Mouse (Mus musculus) liver, embryonic 14.5 days (tissue): Measurements from ENCODE around the gene Asgr1. TPM values are rescaled to one million over a fixed set of nuclear protein-coding genes. Genes with fewer than 3 reads are reported as not detected.

Experiments
- ATAC-seq: fragments of 200-750 bp; cut with Nextera tagmentation; 2 replicates; pipeline ENCODE4 v1.8.0; 2017; ENCODE audit warnings: moderate number of reproducible peaks, mild to moderate bottlenecking, moderate library complexity; ENCODE audit not compliant: insufficient read depth
- DNase-seq, 3 experiments: peaks; one replicate each; pipeline ENCODE4 v3.0.0-alpha.2; 2012 to 2013; ENCODE audit warnings: low read depth in 3 of 3, low spot score in 3 of 3
- H3K27ac ChIP-seq: fragments of 300-500 bp; sonication (generic); 2 replicates; pipeline ENCODE4 v1.5.1; 2014; ENCODE audit warnings: moderate library complexity, mild to moderate bottlenecking, control low read depth, inconsistent platforms
- H3K27me3 ChIP-seq: fragments of 300-500 bp; sonication (generic); 2 replicates; pipeline ENCODE4 v1.6.1; 2014; ENCODE audit warnings: mild to moderate bottlenecking, low read length, moderate library complexity; ENCODE audit not compliant: control insufficient read depth, insufficient read depth
- H3K36me3 ChIP-seq: fragments of 300-500 bp; sonication (generic); replicated peaks from 2 replicates; pipeline ENCODE4 v1.6.1; 2014; ENCODE audit warnings: low read depth; ENCODE audit not compliant: control insufficient read depth, insufficient read depth
- H3K4me1 ChIP-seq, 2 experiments: fragments of 200-500 bp in 1 of 2; fragments of 300-500 bp in 1 of 2; sonication (generic) in 1 of 2; replicated peaks; 2 replicates each; pipeline ENCODE4 v1.6.1; 2012 to 2014; ENCODE audit warnings: antibody characterized with exemption in 1 of 2, inconsistent platforms in 1 of 2, low read length in 1 of 2; ENCODE audit not compliant: control insufficient read depth in 2 of 2, insufficient read depth in 2 of 2
- H3K4me2 ChIP-seq: fragments of 300-500 bp; sonication (generic); 2 replicates; pipeline ENCODE4 v1.6.1; 2014; ENCODE audit warnings: low read depth, mild to moderate bottlenecking, control low read depth, moderate library complexity
- H3K4me3 ChIP-seq, 2 experiments: fragments of 200-500 bp in 1 of 2; fragments of 300-500 bp in 1 of 2; sonication (generic) in 1 of 2; 2 replicates each; pipeline ENCODE4 v1.5.1; 2012 to 2014; ENCODE audit warnings: low read depth in 2 of 2, low read length in 2 of 2, mild to moderate bottlenecking in 2 of 2, control low read depth in 1 of 2, inconsistent platforms in 1 of 2, moderate library complexity in 1 of 2; ENCODE audit not compliant: insufficient read depth in 1 of 2
- H3K9ac ChIP-seq: fragments of 300-500 bp; sonication (generic); replicated peaks from 2 replicates; pipeline ENCODE4 v1.6.1; 2014; ENCODE audit warnings: mild to moderate bottlenecking, control low read depth, moderate library complexity
- H3K9me3 ChIP-seq: fragments of 300-500 bp; sonication (generic); 2 replicates; pipeline ENCODE4 v1.6.1; 2016; ENCODE audit warnings: low read length, mixed read lengths; ENCODE audit not compliant: control insufficient read depth
- CTCF ChIP-seq: IDR thresholded peaks from 2 replicates; pipeline ENCODE4 v1.5.1; 2016; ENCODE audit warnings: antibody characterized with exemption, low read depth, control low read depth
- EP300 ChIP-seq: IDR thresholded peaks from 2 replicates; pipeline ENCODE4 v1.6.1; 2016; ENCODE audit warnings: antibody characterized with exemption, low read depth
- WGBS: fragments of 180-500 bp; shearing (Covaris S2); extraction: QIAGEN DNeasy Blood & Tissue Kit; methylation state at CpG from one replicate; pipeline ENCODE4 v1.1.7; 2014; ENCODE audit not compliant: insufficient replicate concordance; 5-methylcytosine and 5-hydroxymethylcytosine counted together
- polyA plus RNA-seq, 2 experiments: library from polyadenylated mRNA; depleted of rRNA in 1 of 2; stranded (reverse) in 1 of 2; unstranded in 1 of 2; fragments of >200 nt; fragmentation: Nextera tagmentation in 1 of 2; extraction: Ambion mirVana in 1 of 2; gene quantifications; 2 replicates each; pipeline versions ENCODE4 v1.2.1 to v1.2.3; 2012 to 2014

Gene Asgr1
- polyA plus RNA-seq (2012; rRNA removed): 1.3 TPM in 2 replicates
- polyA plus RNA-seq (2014; fragmentation: Nextera tagmentation; extraction: Ambion mirVana): 2.6 and 4.1 TPM in 2 replicates

DNA sequence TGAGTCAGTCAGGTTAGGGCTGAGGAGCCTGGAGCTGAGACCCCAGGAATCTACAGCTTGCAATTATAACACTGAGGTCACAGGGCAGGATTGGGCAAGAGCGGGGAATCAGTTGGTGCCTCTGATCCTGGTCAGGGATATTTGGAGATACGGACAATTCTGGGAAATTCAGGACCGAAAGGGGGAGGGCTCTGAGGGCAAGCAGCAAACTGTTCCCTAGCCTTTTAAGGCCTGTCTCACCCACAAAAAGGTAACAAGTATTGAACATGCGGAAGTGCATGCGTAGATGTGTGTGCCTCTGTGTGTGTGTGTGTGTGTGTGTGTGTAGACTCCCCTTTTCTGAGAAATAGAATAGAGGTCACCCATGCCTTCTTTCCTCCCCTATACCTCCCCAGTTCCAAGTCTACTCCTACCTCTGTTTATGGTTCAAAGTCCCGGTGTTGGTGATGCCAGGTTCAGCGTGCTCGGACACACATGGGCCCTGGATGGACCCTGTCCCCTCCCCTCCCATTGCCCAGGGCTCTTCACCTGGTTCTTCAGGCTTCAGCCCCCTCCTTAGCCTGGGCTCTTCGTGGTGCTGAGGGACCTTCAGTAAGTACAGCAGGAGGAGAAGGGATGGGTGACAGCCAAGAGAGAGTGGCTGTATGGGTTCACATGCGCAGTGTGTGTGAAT is at the start of gene Asgr1:
Asgr1 (plus strand) TSS at position 188 of the 673 bp plus-strand sequence.
- no peaks in the 10 kb centered on the region for H3K9me3 ChIP-seq
- no peak within 1 kb of the TSS for H3K27ac ChIP-seq
- H3K4me1 ChIP-seq: no peaks in the 10 kb centered on the region
- no peak within 1 kb of the TSS; the same call in 1 of the 2 replicates for H3K4me2 ChIP-seq
- ATAC-seq: peak; percentile 37
- WGBS: 67% methylated on average over 10 of the region's 10 CpGs
- H3K27me3 ChIP-seq: no peaks in the 10 kb centered on the region
- DNase-seq: no peak
- TF ChIP-seq CTCF: no peak
- TF ChIP-seq EP300: no peak
- H3K4me3 ChIP-seq: no peak within 1 kb of the TSS
- H3K9ac ChIP-seq: no peak within 1 kb of the TSS
- no peaks in the 10 kb centered on the region for H3K36me3 ChIP-seq

DNA sequence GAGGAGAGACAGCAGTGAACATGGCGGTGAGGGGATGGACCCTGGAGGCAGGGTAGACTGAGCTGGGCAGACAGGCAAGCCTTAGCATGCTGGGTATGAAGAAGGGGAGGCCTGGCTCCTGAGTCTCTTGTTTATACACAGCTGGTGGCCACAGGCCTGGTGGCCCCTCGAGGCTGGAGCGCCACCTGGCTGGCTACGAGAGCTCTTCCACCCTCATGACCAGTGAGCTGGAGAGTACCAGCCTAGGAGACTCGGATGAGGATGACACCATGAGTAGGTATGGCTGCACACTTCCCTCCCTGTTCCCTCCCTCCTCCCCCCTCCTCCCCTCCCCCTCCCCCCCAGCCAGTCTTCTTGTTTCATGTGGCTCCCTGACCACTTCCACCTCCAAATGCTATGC is 48.4 kb upstream of the Asgr1 start:
- DNase-seq: no peak
- H3K4me3 ChIP-seq: no peak overlapping the region
- no peak overlapping the region for H3K4me2 ChIP-seq
- peaks cover 15% of the 10 kb centered on the region for H3K36me3 ChIP-seq
- H3K27ac ChIP-seq: no peak overlapping the region
- WGBS: 61% methylated on average over 5 of the region's 5 CpGs
- ATAC-seq: no peak
- no peak overlapping the region for H3K9ac ChIP-seq
- no peaks in the 10 kb centered on the region for H3K27me3 ChIP-seq
- no peak for TF ChIP-seq EP300
- TF ChIP-seq CTCF: peak; percentile 75
- H3K4me1 ChIP-seq: peaks cover 7 to 13% of the 10 kb centered on the region in 2 experiments
- no peaks in the 10 kb centered on the region for H3K9me3 ChIP-seq

DNA sequence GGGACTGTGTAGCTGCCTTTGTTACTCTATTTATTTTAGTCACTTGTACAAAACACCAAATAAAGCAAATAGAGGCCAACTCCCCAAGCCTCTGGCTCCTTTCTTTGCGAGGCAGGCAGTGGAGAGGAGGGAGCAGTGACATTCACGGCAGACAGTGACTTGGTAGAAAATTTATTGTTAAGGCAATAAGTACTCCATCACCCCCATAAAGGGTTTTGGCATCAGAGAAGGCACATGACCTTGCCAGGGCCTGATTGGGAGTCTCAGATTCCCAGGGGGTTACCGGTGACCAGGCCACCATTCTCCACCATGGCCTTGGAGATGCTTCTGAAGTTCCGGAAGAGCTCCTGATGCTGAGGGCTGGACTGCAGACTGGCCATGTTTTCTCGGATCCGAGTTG is 43.9 kb upstream of the Asgr1 start:
- no peaks in the 10 kb centered on the region for H3K9me3 ChIP-seq
- no peak overlapping the region for H3K27ac ChIP-seq
- peaks cover 25% of the 10 kb centered on the region for H3K36me3 ChIP-seq
- no peak overlapping the region for H3K4me2 ChIP-seq
- peaks cover 4 to 6% of the 10 kb centered on the region in 2 experiments; a peak in 3 of 4 replicates for H3K4me1 ChIP-seq
- TF ChIP-seq EP300 (no peak), CTCF (no peak)
- no peak overlapping the region for H3K4me3 ChIP-seq
- H3K27me3 ChIP-seq: no peaks in the 10 kb centered on the region
- ATAC-seq (no peak), DNase-seq (no peak)
- no peak overlapping the region for H3K9ac ChIP-seq
- WGBS: 83% methylated on average over 6 of the region's 6 CpGs

DNA sequence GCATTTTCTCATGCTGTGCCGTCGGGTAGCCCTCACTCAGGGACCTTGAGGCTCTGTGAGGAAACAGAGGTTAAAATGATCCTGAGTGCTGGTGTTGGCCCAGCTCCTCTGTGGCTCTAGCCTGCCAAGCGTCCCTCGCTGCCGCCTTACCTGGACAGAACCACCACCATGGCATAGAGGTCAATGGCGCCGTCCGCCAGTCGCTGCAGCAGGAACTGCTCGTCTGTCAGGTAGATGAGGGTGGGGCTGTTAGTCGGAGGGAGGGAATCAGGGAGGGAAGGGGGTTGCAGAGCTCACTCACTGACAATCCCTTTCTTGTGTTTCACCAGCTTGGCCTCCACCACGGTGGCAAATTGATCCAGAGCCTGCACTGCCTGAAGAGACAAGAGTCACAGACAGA is 43.3 kb upstream of the Asgr1 start:
- H3K4me1 ChIP-seq: peaks cover 6 to 7% of the 10 kb centered on the region in 2 experiments; a peak in 3 of 4 replicates
- TF ChIP-seq EP300 (no peak), CTCF (no peak)
- peaks cover 25% of the 10 kb centered on the region for H3K36me3 ChIP-seq
- WGBS: 83% methylated on average over 12 of the region's 12 CpGs
- H3K4me2 ChIP-seq: no peak overlapping the region
- H3K9ac ChIP-seq: no peak overlapping the region
- no peak overlapping the region for H3K4me3 ChIP-seq
- no peak overlapping the region for H3K27ac ChIP-seq
- H3K27me3 ChIP-seq: no peaks in the 10 kb centered on the region
- DNase-seq (no peak), ATAC-seq (no peak)
- no peaks in the 10 kb centered on the region for H3K9me3 ChIP-seq

DNA sequence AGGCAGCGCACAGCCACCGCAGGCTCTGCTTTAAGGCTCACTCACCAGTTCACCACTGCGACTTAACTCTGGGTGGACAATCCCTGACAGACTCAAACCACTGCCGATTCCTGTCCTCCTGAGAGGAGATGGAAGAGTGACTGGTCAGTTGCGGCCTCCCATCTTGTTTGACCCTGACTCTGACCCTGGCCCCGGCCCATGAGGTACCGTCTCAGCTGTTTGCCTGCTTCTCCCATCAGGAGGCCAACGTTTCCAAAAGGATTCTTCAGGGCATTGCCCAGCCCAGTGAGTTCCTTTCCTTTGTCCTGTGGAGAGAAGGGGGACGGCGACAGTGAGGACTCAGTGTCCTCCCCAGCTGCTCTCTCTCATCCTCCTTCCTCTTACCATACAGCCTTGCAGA is 42.9 kb upstream of the Asgr1 start:
- H3K4me1 ChIP-seq: peaks cover 6 to 8% of the 10 kb centered on the region in 2 experiments; a peak in 3 of 4 replicates
- 84% methylated on average over 10 of the region's 10 CpGs for WGBS
- no peak overlapping the region for H3K9ac ChIP-seq
- no peak overlapping the region for H3K4me3 ChIP-seq
- H3K4me2 ChIP-seq: no peak overlapping the region
- H3K27ac ChIP-seq: no peak overlapping the region
- DNase-seq (no peak), ATAC-seq (no peak)
- H3K27me3 ChIP-seq: no peaks in the 10 kb centered on the region
- H3K9me3 ChIP-seq: no peaks in the 10 kb centered on the region
- TF ChIP-seq CTCF (no peak), EP300 (no peak)
- H3K36me3 ChIP-seq: peaks cover 25% of the 10 kb centered on the region
